Mouse (Mus musculus) erythroblast, embryonic 14.5 days (primary cell): ENCODE results near the gene Rnf151.

Experiments used
- GATA1 ChIP-seq: IDR thresholded peaks from 2 replicates; pipeline ENCODE4 v1.6.1; 2012; ENCODE audit warnings: low read length, inconsistent platforms, mixed read lengths
- TAL1 ChIP-seq: IDR thresholded peaks from 3 replicates; pipeline ENCODE4 v1.6.1; 2012; ENCODE audit warnings: low read length, inconsistent platforms, mixed read lengths

DNA sequence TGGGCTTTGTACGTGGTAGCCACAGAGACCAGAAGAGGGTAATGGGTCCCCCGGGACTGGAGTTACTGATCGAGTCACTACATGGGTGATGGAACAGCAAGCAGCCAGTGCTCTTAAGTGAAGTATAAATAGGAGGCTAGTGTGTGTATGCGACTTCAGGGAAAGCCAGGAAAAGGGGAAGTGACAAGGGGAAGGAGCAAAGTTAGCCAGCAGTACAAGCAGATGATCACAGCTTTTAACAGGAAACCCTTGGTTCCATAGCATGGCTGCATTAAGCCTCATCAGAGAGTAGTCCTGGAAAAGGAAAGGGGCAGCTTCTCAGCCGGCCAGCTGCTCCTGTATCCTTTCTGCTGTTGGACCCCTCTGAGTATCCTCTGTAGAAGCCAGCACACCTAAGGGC, 25.5 kb downstream of the Rnf151 start:
- TF ChIP-seq GATA1 (no peak), TAL1 (no peak)
